Mouse (Mus musculus): ENCODE data around the gene Kalrn. TPM values are rescaled to one million over a fixed set of nuclear protein-coding genes. Genes with fewer than 3 reads are reported as not detected.

Gene Kalrn
- polyA plus RNA-seq, 1 experiment from 2014 or later, result 22.1 TPM

GRCm38 (mm10) chr16:34546805-34547509, 26.4 kb downstream of the Kalrn start:
- no peaks in the 10 kb centered on the region for H3K27me3 ChIP-seq (ENCODE audit: control insufficient read depth, insufficient read depth, low read length)
- no peak overlapping the region for H3K27ac ChIP-seq (ENCODE audit: low read length)
- no peak overlapping the region for H3K4me2 ChIP-seq (replicated peaks; ENCODE audit: low read depth, low read length)
- WGBS, result 59% methylated on average over 6 of the region's 6 CpGs
- H3K4me1 ChIP-seq (ENCODE audit: control insufficient read depth, insufficient read depth, low read length), result 0 out of 2 replicates have a peak, but pooled peaks cover 8% of the 10 kb centered on the region
- H3K9me3 ChIP-seq (ENCODE audit: control insufficient read depth, low read depth, low read length), result no peaks in the 10 kb centered on the region
- no peaks in the 10 kb centered on the region for H3K36me3 ChIP-seq (ENCODE audit: control insufficient read depth, insufficient read depth, low read length)
- H3K4me3 ChIP-seq (ENCODE audit: low read depth, low read length), result no peak overlapping the region
- no peak overlapping the region for H3K9ac ChIP-seq (replicated peaks; ENCODE audit: low read depth, low read length)
- no peak for ATAC-seq (ENCODE audit: insufficient number of reproducible peaks, insufficient read depth, low FRiP score, low read depth)

DNA sequence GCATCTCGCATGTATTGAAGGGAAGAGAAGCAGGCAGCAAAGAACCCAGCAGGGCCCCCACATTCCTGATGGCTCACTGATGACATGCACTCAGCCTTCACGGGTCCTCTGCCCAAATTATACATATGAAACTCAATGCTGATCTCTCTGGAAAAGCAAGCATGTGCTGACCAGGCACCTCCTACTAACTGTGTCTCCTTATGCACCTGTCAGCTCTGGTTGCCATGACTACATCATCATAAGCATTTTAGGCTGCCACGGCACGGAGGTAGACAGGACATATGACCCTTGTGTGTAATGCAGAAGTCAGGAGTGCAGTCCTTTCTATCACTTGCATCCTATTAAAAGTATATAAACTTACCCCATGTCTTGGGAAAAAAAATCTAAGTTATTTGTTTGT, 29.6 kb downstream of the Kalrn start:
- Histone ChIP-seq H3K4me1 (ENCODE audit: control insufficient read depth, insufficient read depth, low read length) (no peaks in the 10 kb centered on the region), H3K36me3 (ENCODE audit: control insufficient read depth, insufficient read depth, low read length) (no peaks in the 10 kb centered on the region), H3K9ac (replicated peaks; ENCODE audit: low read depth, low read length) (no peak overlapping the region), H3K9me3 (ENCODE audit: control insufficient read depth, low read depth, low read length) (no peaks in the 10 kb centered on the region), H3K27ac (ENCODE audit: low read length) (no peak overlapping the region), H3K4me2 (replicated peaks; ENCODE audit: low read depth, low read length) (no peak overlapping the region), H3K27me3 (ENCODE audit: control insufficient read depth, insufficient read depth, low read length) (no peaks in the 10 kb centered on the region), H3K4me3 (ENCODE audit: low read depth, low read length) (no peak overlapping the region)
- no peak for ATAC-seq (ENCODE audit: insufficient number of reproducible peaks, insufficient read depth, low FRiP score, low read depth)
- WGBS, result 65% methylated on average over 4 of the region's 4 CpGs

DNA sequence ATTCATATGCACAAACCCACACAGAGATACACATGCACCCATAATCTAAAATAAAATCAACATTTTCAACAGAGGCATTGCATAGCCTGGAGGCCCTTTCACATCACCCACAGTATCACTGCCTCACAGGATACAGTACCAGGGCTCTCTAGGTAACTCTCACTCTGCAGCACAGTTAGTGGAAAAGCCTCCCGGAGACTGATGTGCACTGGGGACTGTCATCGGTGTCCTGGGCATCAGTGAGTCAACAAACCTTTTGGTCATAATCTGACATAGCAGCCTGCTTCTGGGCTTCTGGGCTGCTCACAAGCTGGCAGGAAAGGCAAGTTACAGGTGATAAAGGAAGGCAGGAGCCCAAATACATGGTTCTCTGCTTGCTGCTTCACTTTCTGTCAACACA, 31.0 kb downstream of the Kalrn start:
- Histone ChIP-seq H3K9me3 (ENCODE audit: control insufficient read depth, low read depth, low read length) (no peaks in the 10 kb centered on the region), H3K27me3 (ENCODE audit: control insufficient read depth, insufficient read depth, low read length) (no peaks in the 10 kb centered on the region), H3K4me3 (ENCODE audit: low read depth, low read length) (no peak overlapping the region), H3K9ac (replicated peaks; ENCODE audit: low read depth, low read length) (no peak overlapping the region), H3K27ac (ENCODE audit: low read length) (no peak overlapping the region), H3K4me1 (ENCODE audit: control insufficient read depth, insufficient read depth, low read length) (no peaks in the 10 kb centered on the region), H3K36me3 (ENCODE audit: control insufficient read depth, insufficient read depth, low read length) (no peaks in the 10 kb centered on the region), H3K4me2 (replicated peaks; ENCODE audit: low read depth, low read length) (no peak overlapping the region)
- no peak for ATAC-seq (ENCODE audit: insufficient number of reproducible peaks, insufficient read depth, low FRiP score, low read depth)
- WGBS, result 93% methylated on average over 2 of the region's 2 CpGs

- ATAC-seq (ENCODE audit: insufficient number of reproducible peaks, insufficient read depth, low FRiP score, low read depth), result no peak
- H3K27me3 ChIP-seq (ENCODE audit: control insufficient read depth, insufficient read depth, low read length), result no peaks in the 10 kb centered on the region
- no peak overlapping the region for H3K4me2 ChIP-seq (replicated peaks; ENCODE audit: low read depth, low read length)
- H3K9me3 ChIP-seq (ENCODE audit: control insufficient read depth, low read depth, low read length), result no peaks in the 10 kb centered on the region
- peaks cover 7% of the 10 kb centered on the region; the same call in 1 of the 2 replicates for H3K4me1 ChIP-seq (ENCODE audit: control insufficient read depth, insufficient read depth, low read length)
- 75% methylated on average over 5 of the region's 5 CpGs for WGBS
- H3K4me3 ChIP-seq (ENCODE audit: low read depth, low read length), result no peak overlapping the region
- no peak overlapping the region for H3K9ac ChIP-seq (replicated peaks; ENCODE audit: low read depth, low read length)
- H3K36me3 ChIP-seq (ENCODE audit: control insufficient read depth, insufficient read depth, low read length), result no peaks in the 10 kb centered on the region
- no peak overlapping the region for H3K27ac ChIP-seq (ENCODE audit: low read length)
Measured at GRCm38 (mm10) chr16:34538679-34539185, 34.6 kb downstream of the Kalrn start.

DNA sequence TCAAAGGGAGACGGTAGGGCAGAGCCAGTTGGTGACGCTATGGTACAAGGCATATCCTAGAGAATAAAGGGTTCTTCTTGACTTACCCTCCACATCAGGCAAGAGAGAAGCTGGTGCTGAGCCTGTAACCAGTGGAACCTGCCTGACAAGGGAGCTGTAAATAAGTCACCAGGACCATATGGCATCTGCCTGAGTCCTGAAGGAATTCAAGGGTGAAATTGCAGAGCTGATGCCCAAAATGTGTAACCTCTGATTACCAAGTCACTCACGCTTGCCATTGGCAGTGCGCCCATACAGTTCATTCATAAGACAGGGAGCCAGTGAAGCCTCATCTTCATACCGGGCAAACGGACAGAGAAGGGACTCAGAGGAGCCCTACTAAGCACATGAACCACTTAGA, 37.0 kb downstream of the Kalrn start:
- Histone ChIP-seq H3K36me3 (ENCODE audit: control insufficient read depth, insufficient read depth, low read length) (no peaks in the 10 kb centered on the region), H3K4me1 (ENCODE audit: control insufficient read depth, insufficient read depth, low read length) (peaks cover 7% of the 10 kb centered on the region; the same call in 1 of the 2 replicates), H3K27me3 (ENCODE audit: control insufficient read depth, insufficient read depth, low read length) (no peaks in the 10 kb centered on the region), H3K9ac (replicated peaks; ENCODE audit: low read depth, low read length) (no peak overlapping the region), H3K4me2 (replicated peaks; ENCODE audit: low read depth, low read length) (no peak overlapping the region), H3K4me3 (ENCODE audit: low read depth, low read length) (no peak overlapping the region), H3K9me3 (ENCODE audit: control insufficient read depth, low read depth, low read length) (no peaks in the 10 kb centered on the region), H3K27ac (ENCODE audit: low read length) (no peak overlapping the region)
- no peak for ATAC-seq (ENCODE audit: insufficient number of reproducible peaks, insufficient read depth, low FRiP score, low read depth)
- WGBS, result 76% methylated on average over 6 of the region's 6 CpGs

DNA sequence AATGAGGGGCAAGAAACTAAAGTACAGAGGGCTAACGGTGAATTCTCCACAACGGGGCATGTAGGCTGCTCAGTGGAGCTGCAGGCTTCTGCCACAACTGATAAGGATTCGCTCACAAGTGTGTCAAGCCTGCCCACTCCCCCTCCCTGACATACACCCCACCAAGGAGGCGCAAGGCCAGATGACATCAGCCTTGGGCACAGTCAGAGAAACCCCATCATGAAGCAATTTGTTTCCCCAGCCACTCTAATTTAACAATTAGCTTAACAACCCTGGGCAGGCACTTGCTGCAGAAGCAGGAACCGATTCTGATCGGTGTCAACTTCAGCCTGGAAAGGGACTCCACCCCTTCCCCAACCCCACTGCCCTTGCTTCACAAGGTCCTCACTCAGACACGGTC, 38.2 kb downstream of the Kalrn start:
- Histone ChIP-seq H3K36me3 (ENCODE audit: control insufficient read depth, insufficient read depth, low read length) (no peaks in the 10 kb centered on the region), H3K27me3 (ENCODE audit: control insufficient read depth, insufficient read depth, low read length) (no peaks in the 10 kb centered on the region), H3K9me3 (ENCODE audit: control insufficient read depth, low read depth, low read length) (no peaks in the 10 kb centered on the region), H3K27ac (ENCODE audit: low read length) (no peak overlapping the region), H3K4me2 (replicated peaks; ENCODE audit: low read depth, low read length) (no peak overlapping the region), H3K9ac (replicated peaks; ENCODE audit: low read depth, low read length) (no peak overlapping the region), H3K4me3 (ENCODE audit: low read depth, low read length) (no peak overlapping the region), H3K4me1 (ENCODE audit: control insufficient read depth, insufficient read depth, low read length) (peaks cover 7% of the 10 kb centered on the region; the same call in 1 of the 2 replicates)
- 35% methylated on average over 7 of the region's 7 CpGs for WGBS
- no peak for ATAC-seq (ENCODE audit: insufficient number of reproducible peaks, insufficient read depth, low FRiP score, low read depth)

- Histone ChIP-seq H3K27ac (ENCODE audit: low read length) (no peak overlapping the region), H3K9me3 (ENCODE audit: control insufficient read depth, low read depth, low read length) (no peaks in the 10 kb centered on the region), H3K27me3 (ENCODE audit: control insufficient read depth, insufficient read depth, low read length) (no peaks in the 10 kb centered on the region), H3K9ac (replicated peaks; ENCODE audit: low read depth, low read length) (no peak overlapping the region), H3K4me3 (ENCODE audit: low read depth, low read length) (no peak overlapping the region), H3K36me3 (ENCODE audit: control insufficient read depth, insufficient read depth, low read length) (no peaks in the 10 kb centered on the region), H3K4me2 (replicated peaks; ENCODE audit: low read depth, low read length) (no peak overlapping the region), H3K4me1 (ENCODE audit: control insufficient read depth, insufficient read depth, low read length) (peaks cover 27% of the 10 kb centered on the region)
- ATAC-seq (ENCODE audit: insufficient number of reproducible peaks, insufficient read depth, low FRiP score, low read depth), result no peak
- 4% methylated on average over 1 of the region's 1 CpGs for WGBS
Measured at GRCm38 (mm10) chr16:34531506-34531905, 41.8 kb downstream of the Kalrn start.

DNA sequence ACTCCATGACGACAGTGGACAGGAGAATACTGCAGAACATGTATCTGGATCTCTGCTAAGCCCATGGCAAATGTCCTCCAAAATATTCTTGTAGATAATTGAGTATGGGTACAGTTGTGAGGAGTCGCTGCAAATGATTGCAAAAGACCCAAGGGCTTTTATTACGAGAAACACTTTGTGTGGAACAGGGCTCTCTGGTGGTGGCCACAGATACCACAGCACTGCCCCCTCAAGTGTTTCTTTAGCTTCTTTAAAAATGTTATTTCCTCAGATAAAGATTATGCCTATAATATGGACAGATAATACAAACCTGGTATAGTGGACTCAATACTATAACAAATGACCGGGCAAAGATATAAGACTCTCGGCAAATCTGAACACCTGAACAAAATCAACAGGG, 43.3 kb downstream of the Kalrn start:
- no peaks in the 10 kb centered on the region for H3K36me3 ChIP-seq (ENCODE audit: control insufficient read depth, insufficient read depth, low read length)
- no peak overlapping the region for H3K27ac ChIP-seq (ENCODE audit: low read length)
- no peak overlapping the region for H3K4me3 ChIP-seq (ENCODE audit: low read depth, low read length)
- H3K4me1 ChIP-seq (ENCODE audit: control insufficient read depth, insufficient read depth, low read length), result peaks cover 27% of the 10 kb centered on the region
- H3K4me2 ChIP-seq (replicated peaks; ENCODE audit: low read depth, low read length), result no peak overlapping the region
- H3K27me3 ChIP-seq (ENCODE audit: control insufficient read depth, insufficient read depth, low read length), result no peaks in the 10 kb centered on the region
- WGBS, result 78% methylated on average over 5 of the region's 5 CpGs
- no peaks in the 10 kb centered on the region for H3K9me3 ChIP-seq (ENCODE audit: control insufficient read depth, low read depth, low read length)
- H3K9ac ChIP-seq (replicated peaks; ENCODE audit: low read depth, low read length), result no peak overlapping the region
- no peak for ATAC-seq (ENCODE audit: insufficient number of reproducible peaks, insufficient read depth, low FRiP score, low read depth)
